Mouse (Mus musculus): ENCODE data around the gene Wapl. TPM values are rescaled to one million over a fixed set of nuclear protein-coding genes. Genes with fewer than 3 reads are reported as not detected.

Gene Wapl
- 73.4 and 90.4 TPM in 2 replicates for total RNA-seq (2023)

DNA sequence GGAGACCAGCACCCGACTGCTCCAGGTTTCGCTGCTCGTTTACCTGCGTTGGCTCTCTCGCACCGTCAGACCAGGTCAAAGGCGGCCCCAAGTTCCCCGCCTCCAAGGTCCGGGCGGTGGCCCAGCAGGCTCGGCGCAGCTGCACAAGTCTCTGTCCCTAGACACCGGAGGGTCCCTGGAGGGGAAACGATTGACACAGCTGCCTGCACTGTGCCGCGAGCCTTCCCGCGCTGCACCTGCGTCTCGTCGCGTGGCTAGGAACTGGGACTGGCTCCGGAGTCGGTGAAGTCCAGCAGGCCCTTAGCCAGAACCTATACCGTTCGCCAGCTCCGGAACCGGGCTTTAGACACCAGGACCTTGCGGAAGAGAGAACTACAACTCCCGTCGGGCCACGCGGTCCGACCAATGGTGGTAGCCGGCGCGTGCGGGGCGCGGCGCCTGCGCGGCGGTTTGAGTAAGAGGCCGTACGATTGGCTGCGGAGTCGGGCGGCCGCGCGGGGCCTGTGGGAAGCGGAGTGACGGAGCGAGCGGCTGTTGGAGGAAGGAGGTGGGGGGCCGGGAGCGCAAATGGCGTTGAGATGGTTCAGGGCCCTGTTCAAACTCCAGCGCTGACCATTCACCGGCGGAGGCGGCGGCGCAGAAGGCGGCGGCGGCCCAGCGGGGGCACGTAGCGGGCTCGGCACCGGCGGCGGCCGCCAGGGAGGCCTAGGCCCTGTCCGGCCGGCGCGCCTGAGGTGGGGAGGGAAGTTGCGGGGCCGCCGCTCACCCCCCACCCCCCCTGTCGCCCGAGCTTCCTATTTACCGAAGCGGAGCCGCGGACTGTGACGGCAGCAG is at the start of gene Wapl:
Gene Wapl, plus strand, starts transcription at position 534 of the 834 bp plus-strand sequence.

Other genes with a start within 250 kb of the Wapl start
- 16.4 and 21.8 TPM in 2 replicates for gene Bmpr1a, start 170.6 kb upstream of the Wapl start, total RNA-seq (2023)
- not detected in 2 replicates for gene 9230112D13Rik, start 151.1 kb upstream of the Wapl start, total RNA-seq (2023)
- not detected in 2 replicates for gene Ldb3, start 85.2 kb upstream of the Wapl start, total RNA-seq (2023)
- gene Opn4, start 73.8 kb upstream of the Wapl start, total RNA-seq (2023) = not detected in 2 replicates
- not detected in 2 replicates for gene Grid1, start 146.2 kb downstream of the Wapl start, total RNA-seq (2023)

Data from neutrophil, adult 65 days (primary cell).